Mouse (Mus musculus) liver, adult 10 weeks (tissue): Measurements from ENCODE around the gene Zfp493. TPM values are rescaled to one million over a fixed set of nuclear protein-coding genes. Genes with fewer than 3 reads are reported as not detected.

ENCODE experiments used
- polyA plus RNA-seq: library from polyadenylated mRNA; stranded (reverse); fragments of 350-450 nt; fragmentation: Illumina TruSeq; extraction: RNeasy Lipid Tissue Mini Kit (QIAGEN cat#74804); gene quantifications from one replicate; pipeline ENCODE4 v1.2.3, GENCODE M21; 2014; ENCODE audit warnings: low read depth, low replicate concordance

The Zfp493 gene
- polyA plus RNA-seq = 2.6 TPM

DNA sequence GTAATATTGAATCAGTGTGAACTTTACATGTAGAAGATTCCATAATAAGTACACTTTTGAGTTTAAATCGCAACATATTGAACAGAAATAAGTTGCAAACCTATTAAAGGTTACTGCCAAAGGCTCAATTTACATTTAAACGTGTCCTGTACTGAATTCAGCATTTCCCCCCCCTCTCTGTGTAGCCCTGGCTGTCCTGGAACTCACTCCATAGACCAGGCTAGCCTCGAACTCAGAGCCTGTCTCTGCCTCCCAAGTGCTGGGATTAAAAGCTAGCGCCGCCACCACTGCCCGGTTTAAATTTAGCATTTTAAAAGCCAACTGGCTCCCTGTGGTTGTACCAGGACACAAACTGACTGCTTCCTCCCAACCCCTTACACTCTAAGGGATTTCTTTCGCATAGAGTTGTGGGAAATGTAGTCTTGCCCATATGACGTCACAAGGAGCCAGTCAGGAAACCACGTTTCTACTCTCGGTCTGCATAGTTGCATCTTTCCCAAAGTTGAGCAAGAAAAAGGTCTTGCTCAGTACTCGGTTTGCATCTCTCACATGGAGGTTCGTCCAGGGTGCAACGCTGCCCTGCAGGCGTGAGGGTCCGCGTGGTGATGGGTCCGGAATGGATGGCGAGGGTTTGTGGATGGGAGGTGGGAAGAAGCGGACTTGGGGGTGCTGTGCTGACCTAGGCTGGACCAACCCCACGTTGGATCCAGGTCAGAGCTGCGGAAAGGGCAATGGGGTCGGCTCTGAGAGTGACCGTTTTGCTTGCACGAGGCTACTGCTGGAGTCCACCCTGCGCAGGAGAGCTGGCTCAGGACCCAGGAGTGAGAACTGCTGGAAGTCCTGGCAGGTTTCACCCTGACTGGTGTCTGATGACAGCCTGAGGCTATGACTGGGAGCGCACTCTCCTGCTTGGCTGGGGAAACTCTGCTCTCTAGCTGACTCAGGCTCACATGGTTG, at the start of gene Zfp493:
Gene Zfp493, plus strand, starts transcription at position 429 of the 957 bp plus-strand sequence.

DNA sequence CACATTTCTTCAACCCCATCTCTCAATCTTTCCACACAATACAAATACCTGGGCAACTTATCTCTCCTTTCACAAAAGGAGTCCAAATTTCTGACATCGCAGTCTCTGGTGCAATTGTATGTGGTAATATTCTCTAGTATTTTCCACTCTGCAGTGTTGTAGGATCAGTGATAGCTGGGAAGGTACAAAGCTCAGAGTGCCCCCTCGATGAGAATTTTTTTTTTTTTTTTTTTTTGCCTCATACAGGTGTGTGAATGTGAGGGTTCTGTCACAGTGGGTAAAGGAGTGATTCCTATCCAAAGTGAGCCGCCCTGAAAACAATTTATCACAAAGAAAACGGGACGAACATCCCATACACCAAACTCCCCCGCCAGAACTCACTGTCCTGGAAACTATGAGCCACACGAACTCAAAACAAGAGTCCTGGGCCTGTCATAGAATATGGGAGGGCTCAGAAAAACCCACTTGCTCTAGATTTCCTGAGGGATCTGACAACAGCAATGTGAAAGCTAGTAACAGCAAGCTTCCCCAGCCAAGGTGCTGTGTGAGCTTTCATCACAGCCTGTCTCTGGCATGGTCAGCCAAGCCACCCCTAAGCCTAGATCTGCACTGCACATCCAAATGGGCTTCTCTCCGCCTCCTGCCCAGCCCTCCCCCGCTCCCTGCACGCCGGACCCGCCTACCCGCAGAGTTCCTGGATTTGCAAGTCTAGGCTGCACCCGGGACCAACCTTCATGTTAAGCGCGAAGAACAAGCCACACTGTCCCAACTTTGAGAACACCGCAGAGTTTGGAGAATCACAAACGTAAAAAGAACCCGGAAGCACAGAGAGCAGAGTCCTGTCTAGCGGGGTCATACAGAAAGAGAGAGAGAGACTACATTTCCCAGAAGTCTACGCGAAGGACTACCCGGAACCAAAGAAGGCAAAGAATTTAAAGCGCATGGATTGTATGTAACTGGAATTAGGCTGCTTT, 24.9 kb upstream of the Zfp493 start, which contains the start of gene Zfp85:
Gene Zfp85, minus strand, starts transcription at position 896 of the 974 bp plus-strand sequence.

DNA sequence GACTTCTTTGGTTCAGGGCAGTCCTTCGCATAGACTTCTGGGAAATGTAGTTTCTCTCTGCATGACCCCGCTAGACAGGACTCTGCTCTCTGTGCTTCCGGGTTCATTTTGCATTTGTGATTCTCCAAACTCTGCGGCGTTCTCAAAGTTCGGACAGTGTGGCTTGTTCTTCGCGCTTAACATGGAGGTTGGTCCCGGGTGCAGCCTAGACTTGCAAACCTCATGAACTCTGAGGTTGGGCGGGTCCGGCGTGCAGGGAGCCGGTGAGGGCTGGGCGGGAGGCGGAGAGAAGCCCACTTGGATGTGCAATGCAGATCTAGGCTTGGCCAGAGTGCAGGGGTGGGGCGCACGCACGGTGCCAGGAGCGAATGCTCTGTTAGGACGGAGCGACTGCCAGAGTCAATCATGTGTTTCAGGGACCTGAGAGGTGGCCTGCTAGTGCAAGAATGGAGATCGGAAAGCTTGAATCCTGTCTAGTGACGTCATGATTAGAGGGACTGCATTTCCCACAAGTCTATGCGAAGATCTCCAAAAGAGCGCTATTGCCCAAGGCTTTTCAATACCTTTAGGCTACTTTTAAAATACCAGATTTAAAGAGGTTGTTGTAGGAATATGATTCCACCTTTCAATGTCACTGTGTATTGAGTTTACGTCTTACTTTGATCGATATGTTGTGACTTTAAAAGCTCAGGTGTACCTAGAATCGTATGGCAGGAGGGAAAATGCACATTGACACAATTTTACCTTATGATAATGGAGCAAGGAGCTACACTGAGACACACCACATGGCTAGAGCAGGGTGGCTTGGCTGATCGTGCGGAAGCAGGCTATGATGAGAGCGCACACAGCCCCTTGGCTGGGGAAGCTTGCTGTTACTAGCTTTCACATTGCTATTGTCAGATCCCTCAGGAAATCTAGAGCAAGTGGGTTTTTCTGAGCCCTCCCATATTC, 34.5 kb downstream of the Zfp493 start, which contains the start of gene Zfp273:
Gene Zfp273, plus strand, starts transcription at position 31 of the 951 bp plus-strand sequence.

DNA sequence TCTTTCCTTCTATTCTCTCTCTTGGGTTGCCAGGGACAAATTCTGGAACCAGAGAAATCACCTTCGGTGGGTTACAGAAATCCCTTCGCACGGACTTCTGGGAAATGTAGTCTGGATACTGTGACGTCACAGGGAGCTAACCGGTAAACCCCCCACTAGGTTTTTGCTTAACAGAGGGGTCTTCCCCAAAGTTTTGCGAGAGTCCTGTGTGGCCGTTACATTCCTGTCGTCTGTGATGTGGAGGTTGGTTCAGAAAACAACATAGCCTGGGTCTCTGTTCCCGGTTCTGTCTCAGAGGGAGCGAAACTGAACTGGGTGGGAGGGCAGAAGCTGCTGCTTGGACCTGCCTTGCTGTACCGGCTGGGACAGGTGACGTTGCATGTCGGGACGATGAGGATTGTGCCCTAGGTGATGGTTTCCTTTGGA, 51.4 kb downstream of the Zfp493 start, which contains the start of gene Gm10037:
Gene Gm10037, plus strand, starts transcription at position 196 of the 426 bp plus-strand sequence.

Other genes with a start within 250 kb of the Zfp493 start
- 8.8 TPM for gene Zfp748, start 225.9 kb upstream of the Zfp493 start, polyA plus RNA-seq
- 15.0 TPM for gene Zfp729b, start 170.0 kb upstream of the Zfp493 start, polyA plus RNA-seq
- not detected for gene Gm49345, start 141.9 kb upstream of the Zfp493 start, polyA plus RNA-seq
- gene Zfp729a, start 141.9 kb upstream of the Zfp493 start, polyA plus RNA-seq = 8.7 TPM
- 5.6 TPM for gene Zfp738, start 92.6 kb upstream of the Zfp493 start, polyA plus RNA-seq
- 13.2 TPM for gene Zfp65, start 50.5 kb upstream of the Zfp493 start, polyA plus RNA-seq
- 8.2 TPM for gene Zfp85, start 24.5 kb upstream of the Zfp493 start, polyA plus RNA-seq
- gene Zfp273, start 34.0 kb downstream of the Zfp493 start, polyA plus RNA-seq = 8.4 TPM
- gene Gm10037, start 51.4 kb downstream of the Zfp493 start, polyA plus RNA-seq = 2.5 TPM
- gene BC048507, start 83.6 kb downstream of the Zfp493 start, polyA plus RNA-seq = not detected